Mouse (Mus musculus): ENCODE results near the gene Cdkal1.

The Cdkal1 gene

GRCm38 (mm10) chr13:29271451-29271850, 584.0 kb downstream of the Cdkal1 start:
- in situ Hi-C loops (cut with MboI, MseI), result no loop called here

GRCm38 (mm10) chr13:29264015-29264711, 591.3 kb downstream of the Cdkal1 start:
- in situ Hi-C loops (cut with MboI, MseI), result no loop called here

GRCm38 (mm10) chr13:29262164-29262563, 593.3 kb downstream of the Cdkal1 start:
- in situ Hi-C loops (cut with MboI, MseI), result no loop called here

DNA sequence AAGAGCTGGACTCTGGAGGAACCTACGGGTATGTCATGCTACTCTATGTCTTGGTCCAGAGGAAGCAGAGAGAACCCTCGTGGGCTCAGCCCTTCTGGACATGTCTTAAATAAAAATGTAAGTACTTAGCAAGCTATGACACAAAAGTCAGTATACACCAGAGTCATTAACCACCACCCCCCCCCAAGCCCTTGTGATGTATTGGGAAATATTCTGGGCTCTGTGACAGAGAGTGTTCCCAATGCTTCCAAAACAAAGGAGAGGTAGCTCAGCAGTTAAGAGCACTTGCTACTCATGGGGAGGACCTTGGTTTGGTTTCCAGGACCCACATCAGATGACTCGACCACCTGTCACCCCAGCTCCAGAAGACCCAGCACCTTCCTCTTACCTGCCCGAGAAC, 606.9 kb downstream of the Cdkal1 start:
- in situ Hi-C loops (cut with MboI, MseI), result no loop called here

DNA sequence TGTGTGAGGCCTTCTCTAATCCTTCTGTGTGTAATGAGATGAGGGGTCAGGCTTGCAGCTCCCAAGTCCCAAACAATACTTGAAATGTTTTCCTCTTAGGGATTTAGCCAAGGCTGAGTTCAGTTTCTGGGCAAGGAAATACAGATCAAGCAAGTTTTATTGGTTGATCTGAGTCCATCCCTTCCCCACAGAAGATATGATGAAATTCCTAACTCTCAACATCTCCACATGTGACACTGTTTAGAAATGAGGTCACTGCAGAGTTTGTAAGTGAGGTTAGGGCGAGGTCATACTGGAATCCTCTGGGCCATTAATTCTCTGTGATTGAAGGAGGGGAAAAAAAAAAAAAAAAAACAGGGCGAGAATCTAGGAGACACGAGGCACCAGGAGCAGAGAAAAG, 607.7 kb downstream of the Cdkal1 start:
- in situ Hi-C loops (cut with MboI, MseI), result no loop called here

DNA sequence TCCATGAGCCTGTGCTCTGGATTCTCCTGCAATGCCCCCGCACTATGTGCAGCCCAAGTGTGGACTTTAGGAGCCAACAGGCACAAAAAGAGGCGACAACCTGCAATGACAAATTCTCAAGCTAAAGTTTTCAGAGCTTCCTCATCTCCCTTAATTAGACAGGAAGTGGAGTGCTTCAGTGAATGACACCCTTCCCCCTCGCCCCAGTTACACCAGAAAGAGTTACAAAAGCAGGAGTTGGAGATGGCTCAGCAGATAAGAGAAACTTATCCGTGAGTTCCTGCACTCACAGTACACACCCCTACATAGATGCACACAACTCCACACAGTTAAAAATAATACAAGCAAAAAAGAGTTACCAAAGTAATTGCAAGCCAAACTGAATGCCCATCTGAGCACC, 620.4 kb downstream of the Cdkal1 start:
- in situ Hi-C loops (cut with MboI, MseI), result no loop called here

- in situ Hi-C loops (cut with MboI, MseI), result no loop called here
Measured at GRCm38 (mm10) chr13:29234442-29234841, 621.0 kb downstream of the Cdkal1 start.

DNA sequence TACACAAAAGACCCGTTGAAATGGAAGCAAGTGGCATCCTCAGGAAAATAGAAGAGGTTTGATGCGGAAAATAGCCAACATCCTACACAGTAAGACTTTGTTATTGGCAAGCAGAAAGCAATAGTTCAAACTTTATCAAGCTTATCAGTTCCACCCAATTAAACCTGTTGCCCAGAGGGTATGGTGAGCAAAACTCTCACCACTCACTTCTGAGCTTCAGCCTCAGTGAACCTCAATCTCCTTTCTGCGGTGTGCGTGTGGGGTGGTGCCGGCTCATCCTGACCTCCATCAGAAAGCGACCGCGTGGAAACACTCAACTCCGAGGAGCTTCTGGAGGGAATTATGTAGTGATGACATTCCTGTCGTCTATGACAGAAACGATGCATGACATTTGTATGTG, 621.5 kb downstream of the Cdkal1 start:
- in situ Hi-C loops (cut with MboI, MseI), result no loop called here

GRCm38 (mm10) chr13:29232681-29233080, 622.8 kb downstream of the Cdkal1 start:
- in situ Hi-C loops (cut with MboI, MseI), result no loop called here

- in situ Hi-C loops (cut with MboI, MseI), result loop anchor here (5.0 kb wide), 1 partner anchor 52 kb away; no protein-coding TSS in a partner anchor
Measured at GRCm38 (mm10) chr13:29224815-29225214, 630.7 kb downstream of the Cdkal1 start.

GRCm38 (mm10) chr13:29222261-29222838, 633.1 kb downstream of the Cdkal1 start:
- in situ Hi-C loops (cut with MboI, MseI), result no loop called here

DNA sequence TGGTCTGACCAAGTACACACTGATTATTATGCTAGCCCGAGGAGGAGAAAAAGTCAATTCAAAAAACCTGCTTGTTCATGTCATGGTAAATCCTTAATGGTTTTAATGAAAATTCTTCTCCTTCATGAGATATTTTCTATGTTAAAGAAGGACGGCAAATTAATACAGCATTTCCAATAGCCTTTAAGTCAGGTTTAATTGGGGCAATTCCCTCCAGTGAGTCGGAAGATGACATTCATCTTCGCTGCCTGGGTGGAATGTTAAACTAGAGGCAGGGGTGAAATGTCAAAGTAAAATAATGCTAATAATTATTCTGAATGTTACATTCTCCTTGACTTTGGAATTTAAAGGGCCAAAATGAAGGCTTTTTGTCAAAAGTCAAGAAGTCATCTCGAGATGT, 633.8 kb downstream of the Cdkal1 start:
- in situ Hi-C loops (cut with MboI, MseI), result no loop called here

- in situ Hi-C loops (cut with MboI, MseI), result no loop called here
Measured at GRCm38 (mm10) chr13:29218594-29219230, 636.8 kb downstream of the Cdkal1 start.

- in situ Hi-C loops (cut with MboI, MseI), result no loop called here
Measured at GRCm38 (mm10) chr13:29210159-29211021, 645.1 kb downstream of the Cdkal1 start.

- in situ Hi-C loops (cut with MboI, MseI), result no loop called here
Measured at GRCm38 (mm10) chr13:29208749-29209148, 646.7 kb downstream of the Cdkal1 start.

- in situ Hi-C loops (cut with MboI, MseI), result no loop called here
Measured at GRCm38 (mm10) chr13:29203856-29204255, 651.6 kb downstream of the Cdkal1 start.

GRCm38 (mm10) chr13:29203426-29203825, 652.0 kb downstream of the Cdkal1 start:
- in situ Hi-C loops (cut with MboI, MseI), result no loop called here

- in situ Hi-C loops (cut with MboI, MseI), result no loop called here
Measured at GRCm38 (mm10) chr13:29202562-29202961, 652.9 kb downstream of the Cdkal1 start.

DNA sequence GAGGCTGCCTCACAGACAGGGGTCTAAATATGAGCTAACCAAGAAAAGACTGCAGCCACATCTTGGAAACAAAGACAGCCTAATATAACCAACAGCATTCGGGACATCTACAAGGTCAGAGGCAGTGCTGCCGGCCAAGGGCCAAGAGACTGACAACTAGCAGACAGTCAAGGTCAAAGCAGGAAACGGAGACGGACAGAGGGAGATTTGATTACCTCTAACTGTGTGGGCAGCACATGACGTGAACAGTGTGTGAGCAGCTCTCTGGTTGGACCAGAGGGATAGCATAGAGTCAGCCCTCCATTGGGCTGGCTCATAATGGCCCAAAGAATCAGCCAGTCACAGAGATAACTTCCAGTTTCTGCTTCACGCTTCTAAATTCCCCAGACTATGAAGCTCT, 655.8 kb downstream of the Cdkal1 start:
- in situ Hi-C loops (cut with MboI, MseI), result no loop called here

DNA sequence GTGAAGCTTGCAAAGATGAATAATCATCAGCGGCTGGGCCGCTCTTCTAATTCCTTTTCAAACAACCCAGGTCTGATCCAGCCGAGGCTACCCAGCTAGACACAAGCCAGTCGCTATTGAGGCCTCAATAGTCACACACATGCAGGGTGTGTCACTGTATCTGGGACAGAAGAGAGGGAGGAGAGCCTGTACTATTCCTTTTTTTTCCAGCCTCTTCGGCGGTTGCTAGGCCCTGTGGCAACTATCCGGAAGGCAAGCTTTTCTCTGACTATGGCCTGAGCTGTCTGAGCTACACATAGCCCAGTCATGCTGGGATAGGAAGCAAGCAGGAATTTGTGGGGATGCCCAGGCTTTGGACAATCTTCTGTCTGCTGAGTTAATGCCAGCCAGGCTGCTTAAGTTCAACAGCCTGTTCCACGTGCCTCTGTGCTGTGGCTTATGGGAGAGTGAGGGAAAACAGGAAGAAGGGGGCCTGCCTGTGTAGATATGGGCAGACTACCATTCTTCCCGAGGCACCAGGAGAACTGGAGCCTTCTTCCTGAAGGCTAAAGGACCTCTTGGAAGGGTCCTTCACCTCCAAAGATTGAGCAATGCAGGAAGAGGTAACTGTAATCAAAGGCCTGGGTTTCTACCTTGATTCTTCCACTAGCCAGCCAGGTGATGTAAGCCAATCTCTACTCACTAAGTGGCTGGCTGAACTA, 658.5 kb downstream of the Cdkal1 start:
- in situ Hi-C loops (cut with MboI, MseI), result no loop called here

- in situ Hi-C loops (cut with MboI, MseI), result no loop called here
Measured at GRCm38 (mm10) chr13:29195722-29196121, 659.8 kb downstream of the Cdkal1 start.

Data from T-helper 1 cell (primary cell).